Mouse (Mus musculus) R1 (cell line): ENCODE measurements around the gene Myo18b.

ENCODE experiments used
- DNase-seq: peaks from one replicate; pipeline ENCODE4 v3.0.0-alpha.2; 2018; ENCODE audit warnings: low read depth, low spot score

Gene Myo18b

DNA sequence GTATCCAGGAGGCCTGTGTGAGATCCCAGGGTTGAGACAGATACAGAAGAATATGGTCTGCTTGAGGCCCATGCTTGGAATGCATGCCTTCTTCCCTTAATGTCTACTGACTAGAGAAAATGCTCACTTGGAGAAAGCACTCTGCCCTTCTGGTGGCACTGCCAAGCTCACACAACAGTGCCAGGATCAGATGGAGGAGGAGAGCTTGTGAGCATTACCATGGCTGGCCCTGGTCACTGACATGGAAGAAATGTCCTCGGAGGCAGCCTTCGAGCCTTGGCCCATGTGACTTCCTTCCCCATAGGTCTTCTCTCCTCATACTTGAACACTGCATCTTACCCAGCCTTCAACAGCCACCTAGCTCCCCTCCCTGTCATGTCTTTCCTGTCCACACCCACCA, 216.9 kb downstream of the Myo18b start:
- no peak for DNase-seq

DNA sequence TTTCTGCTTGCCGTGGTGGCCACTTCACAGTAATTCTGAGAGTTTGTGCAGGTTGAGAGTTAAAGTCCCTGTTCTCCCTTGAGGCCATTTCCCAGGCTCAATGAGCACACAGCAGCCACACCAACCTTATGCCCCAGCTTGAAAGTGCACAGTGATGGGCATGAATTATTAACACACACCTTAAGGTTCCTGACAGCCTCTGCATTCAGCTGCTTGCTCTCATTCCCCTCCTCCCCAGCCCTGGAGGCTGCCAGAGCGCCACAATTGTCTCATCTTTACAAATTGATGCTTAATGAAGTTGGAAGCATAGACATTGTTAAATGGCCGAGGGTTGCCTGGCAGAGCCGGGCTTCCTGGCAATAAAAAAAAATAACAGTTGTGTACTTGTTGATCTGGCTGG, 218.0 kb downstream of the Myo18b start:
- DNase-seq, result no peak

DNA sequence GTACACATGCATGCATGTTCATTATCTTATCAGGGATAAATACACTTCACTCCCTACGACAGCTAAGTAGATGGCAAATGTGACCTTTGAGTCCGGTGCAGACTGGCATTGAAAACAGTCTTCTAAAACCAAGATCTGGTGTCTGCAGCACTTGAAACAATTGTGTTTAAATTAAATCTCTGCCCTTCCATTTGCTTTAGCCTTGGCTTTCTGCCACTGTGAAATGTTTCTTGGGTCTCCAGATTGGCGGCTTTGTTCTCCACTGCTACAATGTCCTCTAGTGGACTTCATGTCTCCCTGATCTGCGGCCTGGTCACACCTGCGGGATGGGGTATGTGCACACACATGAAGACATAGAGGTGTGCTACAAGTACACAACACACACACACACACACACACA, 221.4 kb downstream of the Myo18b start:
- DNase-seq, result no peak

DNA sequence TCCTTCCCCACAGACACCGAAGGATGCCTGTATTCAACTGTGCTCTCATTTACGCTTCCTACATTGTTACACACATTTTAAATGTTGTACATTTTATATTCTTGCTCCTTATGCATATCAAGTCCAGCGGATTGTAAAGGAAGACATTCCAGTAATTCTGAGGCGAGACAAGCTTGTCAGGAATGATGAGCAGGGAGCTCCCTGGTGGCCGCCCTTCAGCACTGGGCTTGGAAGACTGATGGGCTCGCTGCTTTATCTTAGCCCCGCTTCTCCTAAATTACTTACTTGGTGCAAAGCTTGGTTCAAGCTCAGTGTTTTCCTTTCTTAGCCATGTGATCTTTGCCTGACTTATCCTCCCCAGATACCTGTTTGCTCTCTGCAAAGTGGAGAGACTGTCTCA, 223.7 kb downstream of the Myo18b start:
- DNase-seq, result peak; percentile 21

DNA sequence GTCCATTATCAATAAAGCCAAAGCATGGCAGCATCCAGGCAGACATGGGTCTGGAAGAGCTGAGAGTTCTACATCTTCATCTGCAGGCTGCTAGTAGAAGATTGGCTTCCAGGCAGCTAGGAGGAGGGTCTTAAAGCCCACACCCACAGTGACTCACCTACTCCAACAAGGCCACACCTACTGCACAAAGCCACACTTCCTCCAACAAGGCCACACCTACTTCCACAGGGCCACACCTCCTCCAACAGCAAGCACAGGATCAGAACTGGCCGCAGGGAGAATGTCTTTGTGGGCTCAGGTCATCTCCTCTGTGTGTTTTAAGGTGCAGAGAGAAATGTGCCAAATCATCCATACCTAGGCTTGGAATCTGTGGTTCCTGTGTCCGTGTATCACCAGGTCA, 224.2 kb downstream of the Myo18b start:
- DNase-seq, result peak; percentile 94

DNA sequence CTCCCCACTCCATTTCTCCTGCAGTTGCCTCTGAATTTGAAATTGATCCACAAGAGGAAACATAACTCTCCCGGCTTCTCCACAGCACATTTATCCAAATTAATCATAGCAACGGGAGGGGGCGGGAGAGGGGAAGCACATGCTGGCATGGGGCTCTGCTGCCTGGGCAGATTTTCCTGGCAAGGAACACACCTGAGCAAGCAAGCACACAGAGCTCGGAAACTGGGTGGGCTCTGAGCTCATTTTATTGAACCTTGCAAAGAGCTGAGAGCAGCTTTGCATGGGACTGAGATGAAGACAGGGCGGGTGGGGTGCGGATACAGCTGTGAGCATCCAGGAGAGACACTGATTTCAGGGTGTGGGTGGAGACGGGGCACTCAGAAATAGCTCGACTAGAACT, 229.0 kb downstream of the Myo18b start:
- DNase-seq, result no peak

DNA sequence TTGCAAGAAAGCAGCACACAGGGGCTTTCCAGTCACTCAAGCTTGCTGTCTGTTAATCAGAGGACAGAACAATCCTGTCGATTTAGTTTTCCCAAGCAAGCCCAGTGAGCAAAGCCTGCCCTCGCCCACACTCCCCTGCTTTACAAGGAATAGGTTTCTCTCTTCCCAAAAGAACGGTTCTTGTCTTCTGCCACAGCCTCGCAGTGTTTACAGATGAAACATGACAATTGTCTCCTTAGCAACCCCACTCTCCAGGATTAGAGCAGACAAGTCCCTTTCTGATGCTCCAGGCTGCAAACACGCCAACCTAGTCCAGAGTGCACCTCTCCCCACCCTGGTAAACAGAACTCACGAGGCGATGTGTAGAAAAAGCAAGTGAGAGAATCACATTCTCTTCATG, 230.5 kb downstream of the Myo18b start:
- DNase-seq, result no peak

DNA sequence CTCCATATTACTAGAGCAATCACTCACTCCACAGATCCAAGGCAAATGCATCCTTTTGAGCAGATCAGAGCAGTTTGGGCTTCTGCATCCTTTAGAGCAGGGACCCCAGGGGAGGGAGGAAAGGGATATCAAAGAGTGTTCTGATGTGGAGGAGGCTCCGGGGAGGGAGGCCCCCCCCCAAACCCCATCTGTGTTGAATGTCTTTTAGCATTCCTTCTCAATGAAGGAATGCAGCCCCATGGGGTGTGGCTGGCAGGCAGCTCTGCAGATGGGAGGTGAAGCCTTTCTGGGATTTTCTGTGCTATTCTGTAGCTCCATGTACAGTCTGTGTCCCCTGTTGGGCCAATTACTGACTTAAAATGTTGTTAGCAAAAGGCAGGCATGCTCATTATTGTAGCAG, 232.5 kb downstream of the Myo18b start:
- peak; percentile 66 for DNase-seq

DNA sequence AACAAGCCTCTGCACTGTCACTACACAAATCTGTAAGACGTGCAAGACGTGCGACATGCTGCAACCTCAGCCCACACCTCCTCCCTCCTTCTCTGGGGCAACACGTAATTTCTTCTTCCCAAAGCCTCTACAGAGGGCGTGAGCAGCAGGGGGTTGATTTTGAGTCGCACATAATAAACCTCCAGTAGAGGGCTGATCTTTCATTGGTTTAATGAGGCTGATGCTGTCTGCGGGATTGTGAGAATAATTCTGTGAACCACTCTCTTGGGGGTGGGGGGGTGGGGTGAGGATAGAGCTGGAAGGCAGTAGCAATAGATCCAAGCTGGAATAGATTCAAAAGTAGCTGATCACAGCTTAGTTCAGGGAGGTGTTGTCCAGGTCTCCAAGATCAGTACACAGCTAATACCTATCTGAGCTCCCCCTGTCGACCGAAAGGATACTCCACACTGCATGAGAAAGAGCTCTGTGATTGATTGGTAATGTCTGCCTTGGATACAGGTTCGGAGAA, 235.2 kb downstream of the Myo18b start:
- DNase-seq, result peak; percentile 96

DNA sequence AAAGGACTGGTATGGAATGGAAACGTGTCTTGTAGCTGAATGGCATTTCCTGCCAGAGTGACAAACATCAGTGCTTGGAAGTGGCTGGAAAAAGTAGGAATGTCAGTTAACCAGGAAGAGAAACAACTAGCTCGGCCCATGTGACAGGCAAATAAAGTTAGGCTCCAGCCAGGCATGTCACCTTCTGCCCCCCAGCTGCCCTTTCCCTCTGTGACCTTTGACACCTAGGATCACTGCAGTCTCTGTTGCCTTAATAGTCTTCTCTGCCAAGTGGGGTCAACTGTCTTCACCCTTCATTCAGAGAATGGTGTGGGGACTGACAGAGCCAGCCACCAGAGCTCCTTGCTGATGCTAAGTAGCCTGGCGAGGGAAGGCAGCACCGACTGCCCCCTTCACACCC, 236.9 kb downstream of the Myo18b start:
- no peak for DNase-seq

DNA sequence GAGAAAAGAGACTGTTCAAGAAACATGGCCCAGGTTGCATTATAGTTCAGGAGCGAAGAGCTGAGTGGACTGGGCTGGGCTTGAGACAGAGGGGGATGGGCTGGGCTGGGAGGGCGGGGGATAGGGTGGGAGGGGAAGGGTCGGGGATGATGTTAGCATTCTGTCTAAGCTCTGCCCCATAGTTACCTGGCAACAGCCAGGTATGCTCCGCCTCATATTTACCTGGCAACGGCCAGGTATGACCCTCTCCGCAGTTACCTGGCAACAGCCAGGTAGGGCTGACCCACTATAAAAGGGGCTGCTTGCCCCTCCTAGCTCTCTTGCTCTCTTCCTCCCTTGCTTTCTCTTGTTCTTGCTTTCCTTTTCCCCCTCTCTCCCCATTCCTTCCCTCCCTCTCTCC, 239.4 kb downstream of the Myo18b start:
- DNase-seq, result no peak

DNA sequence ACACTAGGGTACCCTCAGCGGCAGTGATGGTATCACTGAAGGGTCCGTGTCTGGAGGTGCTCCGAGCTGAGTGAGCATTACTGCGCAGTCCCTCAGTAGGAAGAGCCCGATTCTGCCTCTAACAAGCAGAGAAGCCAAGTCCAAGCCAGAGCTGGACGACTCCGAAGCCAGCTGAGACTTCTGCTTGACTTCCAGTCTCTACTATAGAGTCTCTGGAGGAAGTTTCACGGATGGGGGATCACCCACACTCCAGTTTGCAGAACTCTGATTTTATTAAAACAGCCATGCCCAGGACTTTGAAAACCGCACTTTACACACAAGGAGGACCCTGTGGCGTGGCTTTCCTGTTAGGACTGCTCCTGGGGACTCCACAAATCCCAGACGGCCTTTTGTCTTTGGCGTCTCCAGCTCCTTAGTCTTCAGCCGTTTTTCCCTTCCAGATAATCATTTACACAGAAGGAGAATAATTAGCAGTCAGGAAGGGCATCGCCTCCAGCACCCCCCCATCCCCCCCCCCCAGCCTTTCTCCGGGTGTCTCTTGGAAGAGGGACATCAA, 240.1 kb downstream of the Myo18b start:
- DNase-seq, result no peak

DNA sequence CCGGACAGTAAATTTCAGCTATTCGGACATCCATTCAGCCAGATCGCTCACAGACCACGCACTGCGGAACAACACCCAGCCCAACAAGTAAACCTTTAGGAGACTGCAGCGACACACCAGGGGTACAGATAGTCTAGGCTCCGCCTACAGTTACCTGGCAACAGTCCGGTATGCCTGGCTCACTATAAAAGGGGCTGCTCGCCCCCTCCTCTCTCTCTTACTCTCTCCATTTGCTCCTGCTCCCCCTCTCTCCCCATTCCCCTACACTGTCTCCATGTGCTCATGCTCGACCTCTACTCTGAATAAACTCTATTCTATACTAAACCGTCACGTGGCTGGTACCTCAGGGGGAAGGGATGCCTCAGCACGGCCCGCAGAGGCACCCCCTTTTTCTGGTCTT, 240.6 kb downstream of the Myo18b start:
- no peak for DNase-seq

DNA sequence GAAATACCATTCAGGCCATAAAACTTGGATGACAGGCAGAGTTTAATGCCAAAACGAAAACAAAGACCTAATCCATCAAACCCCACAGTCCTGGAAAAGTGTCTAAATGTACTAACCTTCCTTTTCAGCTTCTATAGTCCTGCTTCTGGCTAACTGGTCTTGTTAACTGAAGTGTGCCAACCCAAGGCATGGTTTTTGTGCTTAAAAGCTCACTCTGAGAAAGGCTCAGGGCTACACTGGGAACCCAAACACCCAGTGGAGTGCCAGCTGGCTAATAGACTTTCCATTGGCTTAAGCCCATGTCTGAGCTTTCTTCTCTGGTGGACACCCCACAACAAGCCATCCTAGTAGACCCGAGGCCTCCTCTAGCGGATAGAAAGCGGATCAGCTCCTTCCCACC, 244.1 kb downstream of the Myo18b start:
- DNase-seq, result no peak

DNA sequence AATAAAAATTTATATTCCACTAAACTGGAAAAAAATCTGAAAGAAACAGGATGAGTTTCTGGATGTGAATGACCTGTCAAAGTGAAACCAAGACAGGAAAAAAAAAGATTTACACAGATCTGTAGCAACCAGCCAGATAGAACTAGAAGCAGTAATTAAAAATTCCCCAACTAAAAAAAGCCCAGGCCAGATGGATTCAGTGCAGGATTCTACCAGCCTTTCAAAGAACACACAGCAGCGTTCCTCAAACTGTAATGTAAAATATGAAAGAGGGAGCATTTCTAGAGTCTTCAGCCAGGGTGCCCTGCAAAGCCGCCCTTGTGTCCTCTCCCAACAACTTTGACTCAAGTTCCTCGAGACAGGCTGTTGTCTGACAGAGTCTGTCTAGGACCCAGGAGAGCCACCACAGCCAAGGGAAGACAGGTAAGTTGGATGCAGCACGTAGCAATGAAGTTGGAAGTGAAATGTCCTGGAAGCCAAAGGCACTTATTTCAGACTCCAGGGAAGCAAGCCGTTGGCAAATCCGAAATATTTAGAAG, 246.9 kb downstream of the Myo18b start:
- DNase-seq, result no peak

DNA sequence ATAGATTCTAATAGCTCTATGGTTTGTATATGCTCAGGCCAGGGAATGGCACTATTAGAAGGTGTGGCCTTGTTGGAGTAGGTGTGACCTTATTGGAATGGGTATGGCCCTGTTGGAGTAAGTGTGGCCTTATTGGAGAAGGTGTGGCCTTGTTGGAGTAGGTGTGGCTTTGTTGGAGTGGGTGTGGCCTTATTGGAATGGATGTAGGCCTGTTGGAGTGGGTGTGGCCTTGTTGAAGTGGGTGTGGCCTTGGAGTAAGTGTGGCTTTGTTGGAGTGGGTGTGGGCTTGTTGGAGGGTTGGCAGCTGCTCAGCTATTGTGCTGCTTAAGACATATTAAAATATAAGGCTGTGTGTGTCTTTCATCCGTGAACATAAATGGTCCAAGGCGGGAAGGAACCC, 249.3 kb downstream of the Myo18b start:
- peak; percentile 92 for DNase-seq

DNA sequence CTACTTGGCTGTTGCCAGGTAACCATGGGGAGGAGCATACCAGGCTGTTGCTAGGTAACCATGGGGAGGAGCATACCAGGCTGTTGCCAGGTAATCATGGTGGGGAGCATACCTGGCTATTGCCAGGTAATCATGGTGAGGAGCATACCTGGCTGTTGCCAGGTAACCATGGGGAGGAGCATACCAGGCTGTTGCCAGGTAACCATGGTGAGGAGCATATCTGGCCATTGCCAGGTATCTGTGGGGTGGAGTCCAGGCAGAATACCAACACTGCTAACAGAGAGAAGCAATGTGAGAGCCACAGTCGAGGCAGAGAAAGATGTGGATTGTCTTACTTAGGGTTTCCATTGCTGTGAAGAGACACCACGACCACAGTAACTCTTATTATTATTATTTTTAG, 250.6 kb downstream of the Myo18b start:
- peak; percentile 81 for DNase-seq

DNA sequence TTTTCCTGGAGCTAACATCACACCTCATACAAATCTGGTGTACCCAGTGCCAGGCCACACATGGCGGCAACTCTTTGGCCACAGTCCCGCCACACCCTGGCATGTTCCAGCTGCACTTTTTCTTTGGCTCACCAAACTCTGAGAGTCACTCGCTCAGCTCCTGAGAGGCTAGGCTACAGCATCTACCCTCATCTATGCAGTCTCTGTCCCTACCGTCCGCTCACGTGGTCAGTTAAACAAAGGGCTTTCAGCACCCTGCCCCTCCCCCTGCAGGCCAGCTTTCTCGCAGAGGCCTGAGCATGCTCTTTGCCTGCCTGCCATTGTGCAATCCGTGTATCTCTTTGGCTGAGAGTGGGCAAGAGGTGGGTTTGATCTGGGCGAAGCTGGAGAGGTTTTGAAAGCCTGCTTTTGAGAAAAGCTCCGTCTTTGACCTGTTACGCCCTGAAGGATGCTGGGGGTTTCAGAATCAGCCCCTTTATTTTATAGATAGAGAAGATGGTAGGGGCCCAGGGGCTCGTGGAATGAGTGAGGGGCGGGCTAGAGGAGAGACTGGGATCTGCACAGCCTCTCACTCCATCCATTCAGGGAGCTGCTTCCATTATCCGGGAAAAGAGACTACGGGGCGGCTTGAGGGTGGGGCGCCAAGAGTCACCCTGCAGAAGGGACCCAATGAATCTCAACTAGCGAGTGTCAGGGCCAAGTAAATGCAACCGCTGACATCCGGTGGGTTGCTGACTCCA, 252.5 kb downstream of the Myo18b start:
- DNase-seq, result peak; percentile 44

DNA sequence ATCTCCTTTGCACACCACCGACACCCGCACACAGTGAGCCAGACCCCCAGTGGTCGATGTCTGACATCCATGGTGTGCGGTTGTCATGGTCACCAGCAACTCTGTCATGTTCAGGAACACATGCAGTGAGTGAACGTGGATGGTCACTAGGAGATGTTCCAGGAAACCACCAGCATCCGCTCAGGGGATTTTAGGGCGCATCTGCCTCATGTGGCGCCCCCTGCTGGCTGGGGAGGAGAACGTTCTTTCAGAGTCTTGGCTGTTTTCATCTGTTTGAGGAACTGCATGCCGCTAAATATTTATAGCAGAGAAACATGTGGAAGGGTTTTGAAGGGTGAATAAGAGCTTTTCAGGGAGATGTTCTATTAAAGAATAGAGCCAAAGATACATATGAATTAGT, 253.4 kb downstream of the Myo18b start:
- DNase-seq, result peak; percentile 56

DNA sequence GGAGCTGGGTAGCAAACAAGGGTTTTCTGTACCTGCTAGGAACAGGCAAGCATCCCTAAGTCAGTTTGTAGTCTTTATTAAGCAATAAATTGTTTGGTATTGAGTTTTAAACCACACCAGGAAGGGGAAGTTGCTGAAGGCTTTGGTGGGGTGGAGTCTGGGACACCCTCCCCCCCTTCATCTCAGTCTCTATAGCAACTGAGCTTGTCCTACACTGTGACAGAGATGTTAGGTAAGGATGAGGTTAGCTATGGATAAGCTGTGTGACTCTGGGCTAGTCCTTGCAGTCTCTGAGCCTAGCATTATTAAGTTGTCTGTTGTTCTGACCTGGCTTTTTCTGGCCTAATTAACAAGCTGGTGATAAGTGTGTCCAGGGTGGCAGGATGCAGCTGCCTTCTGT, 254.4 kb downstream of the Myo18b start:
- DNase-seq, result no peak

DNA sequence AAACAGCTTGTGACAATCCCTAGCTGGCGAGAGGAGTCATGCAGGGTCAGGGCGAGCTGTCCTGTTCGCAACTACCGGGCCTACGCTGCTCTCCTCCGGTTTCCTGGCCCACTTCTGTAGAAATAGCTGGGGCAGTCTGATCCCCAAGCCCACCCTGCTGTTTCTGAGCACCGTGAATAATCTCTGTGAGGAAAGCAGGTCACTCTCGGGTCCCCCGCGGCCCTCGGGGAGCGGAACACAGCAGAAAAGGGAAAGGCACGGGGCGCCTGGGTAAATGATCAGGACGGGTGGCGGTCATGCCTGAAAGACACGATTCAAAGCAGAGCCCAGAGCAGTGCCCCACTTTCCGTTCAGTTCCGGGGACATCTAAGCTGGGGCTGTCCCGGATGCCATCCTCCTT, 255.0 kb downstream of the Myo18b start:
- no peak for DNase-seq

DNA sequence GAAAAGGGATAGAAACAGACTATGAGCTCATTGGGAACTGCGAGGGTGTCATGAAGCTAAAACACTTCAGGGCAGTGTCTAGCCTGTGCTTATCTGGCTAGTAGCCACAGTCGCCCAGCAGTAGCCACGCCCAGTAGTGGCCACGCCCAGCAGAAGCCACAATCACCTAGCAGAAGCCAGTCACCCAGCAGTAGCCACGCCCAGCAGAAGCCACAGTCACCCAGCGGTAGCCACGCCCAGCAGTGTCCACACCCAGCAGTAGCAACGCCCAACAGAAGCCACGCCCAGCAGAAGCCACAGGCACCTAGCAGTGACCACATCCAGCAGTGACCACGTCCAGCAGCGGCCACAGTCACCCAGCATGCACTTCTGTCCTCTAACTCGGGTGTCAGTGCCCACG, 255.5 kb downstream of the Myo18b start:
- DNase-seq, result peak; percentile 85
